Mouse (Mus musculus): ENCODE measurements around the gene Gm21974. TPM values are rescaled to one million over a fixed set of nuclear protein-coding genes. Genes with fewer than 3 reads are reported as not detected.

Gm21974 gene
- total and polyA plus RNA-seq, 3 experiments = not detected

DNA sequence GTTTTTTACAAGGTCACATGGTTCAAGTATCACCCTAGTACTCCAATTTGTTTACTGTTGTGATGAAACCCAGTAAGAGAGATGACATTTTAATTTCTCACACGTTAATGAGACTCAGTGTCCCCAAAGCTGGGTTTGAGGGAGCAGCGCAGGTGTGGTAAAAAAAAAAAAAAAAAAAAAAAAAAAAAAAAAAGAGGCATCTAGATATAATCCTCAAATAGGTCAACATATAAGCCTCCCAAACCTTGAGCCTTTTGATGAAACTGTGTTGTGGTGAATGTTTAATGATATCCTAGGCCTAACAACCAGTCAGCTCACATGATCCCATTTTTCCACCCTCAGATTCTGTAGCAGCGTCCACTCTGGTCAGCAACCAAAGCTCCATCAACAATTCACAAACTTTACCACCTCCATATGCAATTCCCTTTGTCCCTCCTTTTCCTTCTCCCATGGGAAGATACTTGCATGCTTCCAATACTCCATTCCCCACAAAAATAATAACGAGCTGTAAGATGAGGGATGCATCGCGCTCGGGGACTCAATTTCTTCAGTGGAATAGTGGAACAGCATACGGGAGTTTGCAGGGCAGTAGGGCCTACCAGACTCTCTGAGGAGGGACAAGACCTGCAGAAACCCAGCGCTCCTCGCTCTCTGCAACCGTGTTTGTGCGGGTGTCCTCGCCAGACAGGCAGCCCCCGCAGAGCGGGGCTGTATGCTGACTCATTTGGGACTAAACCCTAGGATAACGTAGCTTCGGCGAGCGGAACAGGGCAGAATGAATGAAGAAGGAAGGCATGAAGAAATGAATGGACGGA lies 20.2 kb downstream of the Gm21974 start:
- no peaks in the 10 kb centered on the region; the same call in 1 of the 2 replicates for H3K36me3 ChIP-seq (ENCODE audit: control insufficient read depth, insufficient read depth, low read length)
- no peaks in the 10 kb centered on the region for H3K27me3 ChIP-seq (ENCODE audit: control insufficient read depth, insufficient read depth, low read length)
- no peak for DNase-seq
- peak overlapping the region; percentile 94; the same call in 1 of the 2 replicates for H3K27ac ChIP-seq
- peaks cover 2% of the 10 kb centered on the region; the same call in 1 of the 2 replicates for H3K79me2 ChIP-seq (replicated peaks; ENCODE audit: control insufficient read depth, insufficient read depth, low read length)
- peak overlapping the region; percentile 98 for H3K4me3 ChIP-seq
- H3K9ac ChIP-seq (ENCODE audit: low read depth, low read length) = peak overlapping the region; percentile 56
- intact Hi-C loops (cut with DNase I) = loop anchor here (1.0 to 5.0 kb wide), 4 partner anchors 33 to 398 kb away; partner anchors contain the start of genes Fbrs, Setd1a and Zfp629
- TF ChIP-seq CTCF (IDR thresholded peaks at IDR 0.05) = no peak
- no peak for TF ChIP-seq EP300 (IDR thresholded peaks at IDR 0.05; ENCODE audit: insufficient read depth, low read depth, low read length)
- no peak for TF ChIP-seq POLR2A (IDR thresholded peaks at IDR 0.05; ENCODE audit: insufficient read depth, low read depth, low read length)
- WGBS = 6% methylated on average over 20 of the region's 20 CpGs
- peaks cover 3% of the 10 kb centered on the region for H3K4me1 ChIP-seq (ENCODE audit: control insufficient read depth, insufficient read depth, low read length)

DNA sequence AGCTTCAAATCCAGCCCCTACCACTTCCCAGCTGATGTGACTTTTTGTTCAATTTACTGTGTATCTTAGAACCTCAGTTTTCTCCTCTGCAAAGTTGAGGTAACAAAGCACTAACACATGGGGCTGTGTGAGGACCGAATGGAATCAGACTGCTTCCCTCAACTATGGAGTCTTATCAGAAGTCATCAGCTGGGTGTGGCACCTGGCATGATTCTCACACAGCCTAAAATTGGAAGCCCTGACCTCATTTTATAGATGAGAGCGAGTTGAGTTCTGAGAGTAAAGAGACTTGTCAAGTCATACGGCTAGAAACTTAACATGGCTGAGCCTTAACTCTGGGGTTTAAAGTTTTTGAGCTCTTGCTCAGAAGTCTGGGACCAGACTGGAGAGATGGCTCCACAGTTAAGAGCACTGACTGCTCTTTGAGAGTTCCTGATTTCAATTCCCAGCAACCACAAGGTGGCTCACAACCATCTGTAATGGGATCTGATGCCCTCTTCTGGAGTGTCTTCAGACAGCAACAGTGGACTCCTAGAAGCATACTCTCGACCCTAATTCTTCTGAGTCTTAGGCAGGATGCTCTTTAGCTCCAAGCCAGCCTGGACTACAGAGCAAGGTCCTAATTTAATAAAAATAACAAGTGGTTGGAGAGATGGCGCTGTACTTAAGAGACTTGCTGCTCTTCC lies 25.0 kb downstream of the Gm21974 start:
- H3K36me3 ChIP-seq (ENCODE audit: control insufficient read depth, insufficient read depth, low read length) = no peaks in the 10 kb centered on the region
- no peak overlapping the region for H3K27ac ChIP-seq
- TF ChIP-seq POLR2A (IDR thresholded peaks at IDR 0.05; ENCODE audit: insufficient read depth, low read depth, low read length) (no peak), CTCF (IDR thresholded peaks at IDR 0.05) (peak; percentile 37)
- no peak for DNase-seq
- H3K4me1 ChIP-seq (ENCODE audit: control insufficient read depth, insufficient read depth, low read length) = peaks cover 2% of the 10 kb centered on the region; the same call in 1 of the 2 replicates
- H3K9ac ChIP-seq (ENCODE audit: low read depth, low read length) = no peak overlapping the region
- intact Hi-C loops (cut with DNase I) = no loop called here
- H3K79me2 ChIP-seq (replicated peaks; ENCODE audit: control insufficient read depth, insufficient read depth, low read length) = no peaks in the 10 kb centered on the region
- no peaks in the 10 kb centered on the region for H3K27me3 ChIP-seq (ENCODE audit: control insufficient read depth, insufficient read depth, low read length)
- H3K4me3 ChIP-seq = no peak overlapping the region
- 70% methylated on average over 5 of the region's 5 CpGs for WGBS

DNA sequence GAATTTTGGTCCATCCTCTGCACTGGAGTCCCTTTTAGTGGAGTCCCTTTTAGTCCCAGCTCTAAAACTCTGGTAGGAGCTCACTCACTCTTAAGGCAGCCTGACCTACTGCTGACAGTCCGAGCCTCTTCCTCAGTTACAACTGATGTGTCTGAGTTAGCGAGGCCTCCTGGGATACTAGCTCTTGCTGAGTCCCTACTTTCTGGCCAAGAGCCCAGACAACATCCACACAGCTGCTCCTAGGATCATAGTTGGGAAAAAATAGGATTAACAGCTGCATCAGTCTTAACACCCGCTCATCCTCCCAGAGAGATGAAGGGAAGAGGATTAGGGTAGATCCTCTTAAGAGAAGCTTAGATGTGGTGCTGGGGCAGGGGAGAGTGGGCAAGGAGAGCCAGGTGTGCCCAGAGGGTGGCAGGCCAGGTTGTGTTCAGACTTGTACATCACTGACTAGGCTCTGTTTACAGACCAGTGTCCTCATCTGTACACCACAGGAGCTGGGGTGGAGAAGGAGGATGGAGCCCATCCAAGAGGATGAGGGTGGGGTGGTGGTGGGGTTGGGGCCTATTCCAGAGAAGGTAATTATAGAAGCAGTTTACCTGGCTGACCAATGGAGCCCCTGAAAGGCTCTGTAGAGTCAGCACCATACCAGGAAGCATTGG lies 26.0 kb downstream of the Gm21974 start:
- H3K36me3 ChIP-seq (ENCODE audit: control insufficient read depth, insufficient read depth, low read length) = no peaks in the 10 kb centered on the region
- peak in 1 of 2 experiments; percentile 51 for DNase-seq
- no peak overlapping the region; the same call in 1 of the 2 replicates for H3K27ac ChIP-seq
- 35% methylated on average over 3 of the region's 3 CpGs for WGBS
- no peak overlapping the region for H3K9ac ChIP-seq (ENCODE audit: low read depth, low read length)
- H3K4me3 ChIP-seq = no peak overlapping the region
- no peaks in the 10 kb centered on the region for H3K79me2 ChIP-seq (replicated peaks; ENCODE audit: control insufficient read depth, insufficient read depth, low read length)
- no peaks in the 10 kb centered on the region for H3K27me3 ChIP-seq (ENCODE audit: control insufficient read depth, insufficient read depth, low read length)
- intact Hi-C loops (cut with DNase I) = no loop called here
- H3K4me1 ChIP-seq (ENCODE audit: control insufficient read depth, insufficient read depth, low read length) = no peaks in the 10 kb centered on the region
- TF ChIP-seq CTCF (IDR thresholded peaks at IDR 0.05) (no peak), POLR2A (IDR thresholded peaks at IDR 0.05; ENCODE audit: insufficient read depth, low read depth, low read length) (no peak), EP300 (IDR thresholded peaks at IDR 0.05; ENCODE audit: insufficient read depth, low read depth, low read length) (no peak)

DNA sequence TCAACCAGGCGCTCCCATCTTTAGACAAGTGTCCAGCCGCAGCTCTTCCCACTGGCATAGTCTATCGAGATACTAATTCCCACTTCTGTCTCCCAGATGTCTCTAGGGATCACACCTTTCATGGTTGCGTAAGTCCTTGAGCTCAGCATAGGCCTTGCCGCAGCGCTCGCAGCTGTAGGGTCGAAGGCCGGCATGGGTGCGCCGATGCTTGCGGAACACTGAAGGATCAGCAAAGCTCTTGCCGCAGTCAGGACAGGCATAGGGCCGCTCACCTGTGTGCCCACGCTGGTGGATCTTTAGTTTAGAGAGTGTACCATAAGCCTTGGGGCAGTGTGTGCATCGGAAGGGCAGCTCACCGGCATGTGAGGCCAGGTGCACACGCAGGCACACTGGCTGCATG lies 27.6 kb downstream of the Gm21974 start:
- no peaks in the 10 kb centered on the region for H3K4me1 ChIP-seq (ENCODE audit: control insufficient read depth, insufficient read depth, low read length)
- intact Hi-C loops (cut with DNase I) = no loop called here
- no peak for TF ChIP-seq POLR2A (IDR thresholded peaks at IDR 0.05; ENCODE audit: insufficient read depth, low read depth, low read length)
- TF ChIP-seq EP300 (IDR thresholded peaks at IDR 0.05; ENCODE audit: insufficient read depth, low read depth, low read length) = no peak
- no peak for TF ChIP-seq CTCF (IDR thresholded peaks at IDR 0.05)
- DNase-seq = no peak
- H3K79me2 ChIP-seq (replicated peaks; ENCODE audit: control insufficient read depth, insufficient read depth, low read length) = no peaks in the 10 kb centered on the region
- no peaks in the 10 kb centered on the region for H3K27me3 ChIP-seq (ENCODE audit: control insufficient read depth, insufficient read depth, low read length)
- no peak overlapping the region for H3K9ac ChIP-seq (ENCODE audit: low read depth, low read length)
- 97% methylated on average over 18 of the region's 18 CpGs for WGBS
- H3K4me3 ChIP-seq = no peak overlapping the region
- H3K36me3 ChIP-seq (ENCODE audit: control insufficient read depth, insufficient read depth, low read length) = no peaks in the 10 kb centered on the region
- H3K27ac ChIP-seq = no peak overlapping the region

DNA sequence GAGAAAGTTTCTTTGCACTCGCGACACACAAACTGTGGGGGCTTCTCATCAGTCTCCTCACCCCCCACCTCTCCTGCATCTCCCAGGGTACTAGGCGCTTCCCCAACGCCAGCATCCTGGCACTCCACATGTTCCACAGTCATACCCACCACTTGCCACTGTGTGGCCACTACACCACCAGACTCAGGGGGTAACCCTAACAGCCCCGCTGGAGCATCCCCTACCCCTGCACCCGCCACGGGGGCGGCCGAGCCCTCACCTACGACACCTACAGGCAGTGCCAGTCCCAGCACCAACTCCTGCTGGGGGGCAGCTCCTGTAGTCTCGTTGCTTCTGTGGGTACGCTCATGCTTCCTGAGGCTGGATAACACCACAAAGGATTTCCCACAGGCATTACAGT lies 28.8 kb downstream of the Gm21974 start:
- intact Hi-C loops (cut with DNase I) = no loop called here
- WGBS = 94% methylated on average over 12 of the region's 12 CpGs
- no peak for DNase-seq
- H3K36me3 ChIP-seq (ENCODE audit: control insufficient read depth, insufficient read depth, low read length) = no peaks in the 10 kb centered on the region
- H3K79me2 ChIP-seq (replicated peaks; ENCODE audit: control insufficient read depth, insufficient read depth, low read length) = no peaks in the 10 kb centered on the region
- no peak overlapping the region for H3K9ac ChIP-seq (ENCODE audit: low read depth, low read length)
- H3K4me3 ChIP-seq = no peak overlapping the region
- no peaks in the 10 kb centered on the region for H3K27me3 ChIP-seq (ENCODE audit: control insufficient read depth, insufficient read depth, low read length)
- TF ChIP-seq CTCF (IDR thresholded peaks at IDR 0.05) (no peak), POLR2A (IDR thresholded peaks at IDR 0.05; ENCODE audit: insufficient read depth, low read depth, low read length) (no peak), EP300 (IDR thresholded peaks at IDR 0.05; ENCODE audit: insufficient read depth, low read depth, low read length) (no peak)
- no peak overlapping the region for H3K27ac ChIP-seq
- no peaks in the 10 kb centered on the region for H3K4me1 ChIP-seq (ENCODE audit: control insufficient read depth, insufficient read depth, low read length)
